8 mouse cellular contexts compared by ENCODE assay signal in the genomic region with DNA sequence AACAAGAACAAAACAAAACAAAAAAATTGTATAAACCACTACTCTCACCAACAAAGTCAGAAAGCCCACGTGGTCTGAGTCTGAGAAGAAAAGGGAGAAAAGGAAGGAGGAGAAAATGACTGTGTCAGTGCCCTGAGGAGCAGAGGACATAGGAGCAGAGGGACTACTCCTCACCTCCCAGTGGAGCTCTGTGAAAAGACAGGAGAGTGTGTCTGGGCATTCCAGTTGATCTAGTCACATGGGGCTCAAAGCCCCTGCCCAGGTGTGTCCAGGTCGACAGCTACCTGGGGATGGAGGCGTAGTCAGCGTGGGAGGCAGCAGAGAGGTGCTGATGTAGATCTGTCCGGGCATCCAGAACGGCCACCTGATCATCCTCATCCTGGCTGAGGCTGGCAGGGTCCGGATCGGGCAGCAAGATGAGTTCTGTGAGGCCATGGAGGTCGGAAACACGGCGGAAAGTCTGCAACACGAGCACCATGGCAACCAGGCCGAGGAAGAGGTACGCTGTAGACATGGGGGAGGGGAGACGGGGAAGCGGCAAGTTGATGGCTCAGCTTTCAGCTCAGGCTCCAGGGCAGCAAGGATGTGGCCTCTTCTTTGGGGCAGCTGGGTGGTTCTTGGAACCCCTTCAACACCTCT. TPM values are rescaled to one million over a fixed set of nuclear protein-coding genes. Genes with fewer than 3 reads are reported as not detected.
DNase-seq lines count a peak whose midpoint lies in the region; ATAC-seq lines count a peak whose summit lies in the region.
"Had no signal": no experiment of that assay in that cellular context is flagged by ENCODE, and none has a peak within 500 bp of the region (broad histone marks: within the 10 kb centered on the region; RNA-seq: fewer than 3 reads in every experiment).

No protein-coding gene starts in this region.

- peaks cover 13% of the 10 kb centered on the region for H3K27me3 ChIP-seq in forebrain, embryonic 10.5 days (ENCODE audit: poor library complexity, severe bottlenecking)
- H3K27me3 ChIP-seq in limb, embryonic 10.5 days (ENCODE audit: low read depth, poor library complexity, severe bottlenecking): peaks cover 12% of the 10 kb centered on the region; the same call in 1 of the 2 replicates
- H3K27me3 ChIP-seq: megakaryocyte, embryonic 14.5 days had no signal

- H3K4me3 ChIP-seq in forebrain, embryonic 10.5 days: peak overlapping the region; percentile 39
- peak overlapping the region; percentile 37 for H3K4me3 ChIP-seq in limb, embryonic 10.5 days
- H3K4me3 ChIP-seq: megakaryocyte, embryonic 14.5 days had no signal

- H3K36me3 ChIP-seq in forebrain, embryonic 10.5 days (replicated peaks): no peaks in the 10 kb centered on the region
- H3K36me3 ChIP-seq in limb, embryonic 10.5 days: no peaks in the 10 kb centered on the region

- ATAC-seq in megakaryocyte-erythroid progenitor cell, adult 5-6 weeks (replicated peaks; ENCODE audit: low FRiP score, low TSS enrichment, poor library complexity, severe bottlenecking): no peak

- peaks cover 13% of the 10 kb centered on the region for H3K4me1 ChIP-seq in forebrain, embryonic 10.5 days
- H3K4me1 ChIP-seq in limb, embryonic 10.5 days: peaks cover 11% of the 10 kb centered on the region

- peak overlapping the region; percentile 73 for H3K27ac ChIP-seq in forebrain, embryonic 10.5 days
- H3K27ac ChIP-seq in limb, embryonic 10.5 days: peak overlapping the region; percentile 71

- 9% methylated on average over 16 of the region's 16 CpGs for WGBS in forebrain, embryonic 10.5 days
- 9% methylated on average over 16 of the region's 16 CpGs for WGBS in limb, embryonic 10.5 days

- H3K9me3 ChIP-seq in forebrain, embryonic 10.5 days: peaks cover 5% of the 10 kb centered on the region
- H3K9me3 ChIP-seq in limb, embryonic 10.5 days (replicated peaks): no peaks in the 10 kb centered on the region; the same call in 1 of the 2 replicates

- peak; percentile 29 for DNase-seq in thymus, postnatal 14 days
- DNase-seq in thymus, adult 18-20 months: no peak
- DNase-seq in forebrain, embryonic 10.5 days (ENCODE audit: extremely low spot score, low spot score): peak; percentile 45
- peak; percentile 62 for DNase-seq in limb, embryonic 10.5 days (ENCODE audit: low spot score)
- DNase-seq in retina, postnatal 1 day: peak; percentile 37
- no peak for DNase-seq in lung, adult 18-20 months

RNA-seq across cellular contexts. Expression of gene Kcnk6, which starts 7.4 kb away (rescaled TPM):
- 0.64 and 0.79 TPM in 2 replicates for polyA plus RNA-seq in forebrain, embryonic 10.5 days (2016; fragmentation: Nextera tagmentation; extraction: Ambion mirVana)
- polyA plus RNA-seq in limb, embryonic 10.5 days (2016; fragmentation: Nextera tagmentation; extraction: Ambion mirVana): 0.70 and 1.2 TPM in 2 replicates
- total RNA-seq in megakaryocyte-erythroid progenitor cell, adult 5-6 weeks (2014; fragmentation: Nextera tagmentation): 0.45 TPM in 1 of 2 replicates, not detected in the other
- 0.04 TPM in 1 of 2 replicates, not detected in the other for total RNA-seq in megakaryocyte-erythroid progenitor cell, adult 5-6 weeks (2017)

RNA-seq across cellular contexts. Expression of gene Catsperg1, which starts 11.0 kb away (rescaled TPM):
- polyA plus RNA-seq in forebrain, embryonic 10.5 days (2016; fragmentation: Nextera tagmentation; extraction: Ambion mirVana): 0.33 and 0.38 TPM in 2 replicates
- 0.06 and 0.45 TPM in 2 replicates for polyA plus RNA-seq in limb, embryonic 10.5 days (2016; fragmentation: Nextera tagmentation; extraction: Ambion mirVana)
- 0.66 and 0.99 TPM in 2 replicates for total RNA-seq in megakaryocyte-erythroid progenitor cell, adult 5-6 weeks (2014; fragmentation: Nextera tagmentation)
- 0.27 TPM in 1 of 2 replicates, not detected in the other for total RNA-seq in megakaryocyte-erythroid progenitor cell, adult 5-6 weeks (2017)

RNA-seq across cellular contexts. Expression of gene Yif1b, which starts 13.3 kb away (rescaled TPM):
- polyA plus RNA-seq in forebrain, embryonic 10.5 days (2016; fragmentation: Nextera tagmentation; extraction: Ambion mirVana): 103 and 108 TPM in 2 replicates
- 99.8 and 103 TPM in 2 replicates for polyA plus RNA-seq in limb, embryonic 10.5 days (2016; fragmentation: Nextera tagmentation; extraction: Ambion mirVana)
- 32.2 and 50.7 TPM in 2 replicates for total RNA-seq in megakaryocyte-erythroid progenitor cell, adult 5-6 weeks (2014; fragmentation: Nextera tagmentation)
- 11.4 and 23.5 TPM in 2 replicates for total RNA-seq in megakaryocyte-erythroid progenitor cell, adult 5-6 weeks (2017)

RNA-seq across cellular contexts. Expression of gene 2200002D01Rik, which starts 23.4 kb away (rescaled TPM):
- polyA plus RNA-seq in forebrain, embryonic 10.5 days (2016; fragmentation: Nextera tagmentation; extraction: Ambion mirVana): 2.9 and 4.1 TPM in 2 replicates
- 2.6 and 3.4 TPM in 2 replicates for polyA plus RNA-seq in limb, embryonic 10.5 days (2016; fragmentation: Nextera tagmentation; extraction: Ambion mirVana)
- 0.74 and 0.98 TPM in 2 replicates for total RNA-seq in megakaryocyte-erythroid progenitor cell, adult 5-6 weeks (2014; fragmentation: Nextera tagmentation)
- total RNA-seq in megakaryocyte-erythroid progenitor cell, adult 5-6 weeks (2017): 5.6 TPM in 1 of 2 replicates, not detected in the other

RNA-seq across cellular contexts. Expression of gene Psmd8, which starts 44.4 kb away (rescaled TPM):
- 290 and 304 TPM in 2 replicates for polyA plus RNA-seq in forebrain, embryonic 10.5 days (2016; fragmentation: Nextera tagmentation; extraction: Ambion mirVana)
- 321 and 323 TPM in 2 replicates for polyA plus RNA-seq in limb, embryonic 10.5 days (2016; fragmentation: Nextera tagmentation; extraction: Ambion mirVana)
- 159 and 187 TPM in 2 replicates for total RNA-seq in megakaryocyte-erythroid progenitor cell, adult 5-6 weeks (2014; fragmentation: Nextera tagmentation)
- 154 and 158 TPM in 2 replicates for total RNA-seq in megakaryocyte-erythroid progenitor cell, adult 5-6 weeks (2017)

Comparison
In these comparisons a context has a peak if more than half of its experiments do, and no peak if none do; other contexts are left out.
1. DNase-seq: peak in thymus, postnatal 14 days (single experiment), forebrain, embryonic 10.5 days (single experiment), limb, embryonic 10.5 days (single experiment) and retina, postnatal 1 day (single experiment); none in thymus, adult 18-20 months (0 of 2) and lung, adult 18-20 months (0 of 2).